Comparison of ENCODE assay signal across 15 mouse cellular contexts in the genomic region with DNA sequence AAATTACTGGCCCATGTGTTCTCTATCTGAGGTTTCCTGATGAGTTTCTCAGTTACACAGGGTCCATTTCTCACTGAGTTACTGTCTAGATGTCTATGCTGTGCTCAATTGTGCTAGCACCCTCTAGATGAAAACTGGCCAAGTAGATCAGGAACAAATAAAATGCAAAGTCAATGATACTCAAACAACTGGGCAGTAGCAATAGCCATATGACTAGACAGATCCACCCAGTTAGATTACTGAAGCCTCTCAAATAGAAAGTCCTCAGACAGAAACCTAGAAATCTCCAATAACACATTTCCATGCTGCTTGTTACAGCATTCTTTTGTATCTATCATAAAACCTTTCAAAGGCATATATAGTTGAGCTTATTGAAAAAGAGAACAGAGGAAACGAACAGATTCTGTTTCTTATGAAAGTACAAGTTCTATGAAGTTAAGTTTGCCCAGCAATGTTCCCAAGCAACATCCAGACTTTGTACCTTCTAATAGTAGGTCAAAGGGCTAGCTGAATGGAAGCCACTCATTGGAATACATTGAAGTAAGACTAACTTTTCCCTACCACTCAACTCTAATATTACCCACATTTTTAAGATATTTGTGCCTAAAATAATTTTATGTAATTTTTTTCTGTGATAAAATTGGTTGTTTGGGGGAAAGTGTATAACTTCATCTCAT.
"Had no signal": no experiment of that assay in that cellular context is flagged by ENCODE, and none has a peak within 500 bp of the region (broad histone marks: within the 10 kb centered on the region; RNA-seq: fewer than 3 reads in every experiment).

No protein-coding gene starts in this region.

- H3K9me3 ChIP-seq: megakaryocyte, embryonic 14.5 days; midbrain, embryonic 13.5 days; midbrain, embryonic 15.5 days; neural tube, embryonic 12.5 days had no signal

- H3K4me2 ChIP-seq: lung, embryonic 14.5 days; midbrain, embryonic 11.5 days; midbrain, embryonic 13.5 days; midbrain, embryonic 15.5 days; neural tube, embryonic 12.5 days had no signal

- H3K36me3 ChIP-seq: midbrain, embryonic 13.5 days; midbrain, embryonic 15.5 days; neural tube, embryonic 12.5 days had no signal

- H3K9ac ChIP-seq: lung, embryonic 14.5 days; midbrain, embryonic 13.5 days; midbrain, embryonic 15.5 days; neural tube, embryonic 12.5 days had no signal

- H3K4me3 ChIP-seq: megakaryocyte, embryonic 14.5 days; midbrain, embryonic 13.5 days; midbrain, embryonic 15.5 days; neural tube, embryonic 12.5 days had no signal

- H3K27me3 ChIP-seq: megakaryocyte, embryonic 14.5 days; midbrain, embryonic 13.5 days; midbrain, embryonic 15.5 days; neural tube, embryonic 12.5 days had no signal

- DNase-seq: lung, adult 18-20 months; lung, embryonic 14.5 days; lung, postnatal 10 days; lung, postnatal 4 days; right cerebral cortex, postnatal 25 days; right cerebral cortex, postnatal 4 days; spleen, adult 18-20 months; thymus, adult 18-20 months; thymus, postnatal 14 days; thymus, postnatal 36 days had no signal

- H3K27ac ChIP-seq: midbrain, embryonic 13.5 days; midbrain, embryonic 15.5 days; neural tube, embryonic 12.5 days had no signal

- H3K4me1 ChIP-seq: midbrain, embryonic 13.5 days; midbrain, embryonic 15.5 days; neural tube, embryonic 12.5 days had no signal

- ATAC-seq: midbrain, embryonic 13.5 days; midbrain, embryonic 15.5 days had no signal
